Mouse (Mus musculus): ENCODE measurements around the gene Yipf6. TPM values are rescaled to one million over a fixed set of nuclear protein-coding genes. Genes with fewer than 3 reads are reported as not detected.

Gene Yipf6
- 19.1 and 24.6 TPM in 2 replicates for polyA plus RNA-seq (2016; fragmentation: Nextera tagmentation; extraction: Ambion mirVana)

DNA sequence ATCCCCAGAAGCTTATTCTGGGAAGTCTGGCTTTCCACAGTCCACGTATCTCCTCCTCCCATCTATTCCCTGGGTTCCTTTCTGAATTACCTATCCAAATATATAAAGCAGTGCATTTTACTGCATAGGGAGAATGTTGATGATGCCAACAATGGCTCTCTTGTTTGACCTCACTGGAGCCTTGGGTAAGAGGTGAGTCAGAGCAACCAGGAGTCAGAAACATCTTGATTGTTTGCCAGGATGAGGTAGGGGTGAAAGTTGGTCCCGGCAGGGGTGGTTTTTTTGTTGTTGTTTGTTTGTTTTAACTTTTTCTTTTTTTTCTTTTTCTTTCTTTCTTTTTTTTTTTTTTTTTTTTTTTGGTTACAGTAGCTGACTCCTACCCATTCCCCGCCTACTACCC, at the start of gene Yipf6:
Gene Yipf6 (plus strand): TSS at position 216 of the 400 bp plus-strand sequence.
- Histone ChIP-seq H3K27ac (peak within 1 kb of the TSS; percentile 89), H3K4me1 (no peaks in the 10 kb centered on the region), H3K36me3 (no peaks in the 10 kb centered on the region), H3K27me3 (ENCODE audit: insufficient read depth, poor library complexity, severe bottlenecking) (peaks cover 12% of the 10 kb centered on the region; the same call in 1 of the 2 replicates), H3K4me3 (peak within 1 kb of the TSS; percentile 68), H3K9me3 (no peaks in the 10 kb centered on the region)
- WGBS = 57% methylated on average over 3 of the region's 3 CpGs
- DNase-seq (ENCODE audit: low spot score) = no peak

GRCm38 (mm10) chrX:98890072-98890405, 46.1 kb upstream of the Yipf6 start:
- H3K27me3 ChIP-seq (ENCODE audit: insufficient read depth, poor library complexity, severe bottlenecking) = peaks cover 10% of the 10 kb centered on the region; the same call in 1 of the 2 replicates
- peak; percentile 75 for DNase-seq (ENCODE audit: low spot score)
- H3K27ac ChIP-seq = peak overlapping the region; percentile 82; the same call in 1 of the 2 replicates

GRCm38 (mm10) chrX:98890406-98891116, 45.6 kb upstream of the Yipf6 start, which contains the start of gene Ophn1:
Ophn1 (minus strand) TSS chrX:98891025.
- peak within 1 kb of the TSS; percentile 82 for H3K27ac ChIP-seq
- H3K4me3 ChIP-seq = peak within 1 kb of the TSS; percentile 64
- no peaks in the 10 kb centered on the region for H3K9me3 ChIP-seq
- peaks cover 10% of the 10 kb centered on the region; the same call in 1 of the 2 replicates for H3K27me3 ChIP-seq (ENCODE audit: insufficient read depth, poor library complexity, severe bottlenecking)
- peak; percentile 84 for DNase-seq (ENCODE audit: low spot score)
- H3K4me1 ChIP-seq = no peaks in the 10 kb centered on the region
- WGBS = 8% methylated on average over 46 of the region's 48 CpGs
- H3K36me3 ChIP-seq = no peaks in the 10 kb centered on the region

More at GRCm38 (mm10) chrX:98890072-98890405, 46.1 kb upstream of the Yipf6 start:
- Histone ChIP-seq H3K9me3 (no peaks in the 10 kb centered on the region), H3K4me3 (peak overlapping the region; percentile 64), H3K36me3 (no peaks in the 10 kb centered on the region), H3K4me1 (no peaks in the 10 kb centered on the region)
- 15% methylated on average over 14 of the region's 14 CpGs for WGBS

DNA sequence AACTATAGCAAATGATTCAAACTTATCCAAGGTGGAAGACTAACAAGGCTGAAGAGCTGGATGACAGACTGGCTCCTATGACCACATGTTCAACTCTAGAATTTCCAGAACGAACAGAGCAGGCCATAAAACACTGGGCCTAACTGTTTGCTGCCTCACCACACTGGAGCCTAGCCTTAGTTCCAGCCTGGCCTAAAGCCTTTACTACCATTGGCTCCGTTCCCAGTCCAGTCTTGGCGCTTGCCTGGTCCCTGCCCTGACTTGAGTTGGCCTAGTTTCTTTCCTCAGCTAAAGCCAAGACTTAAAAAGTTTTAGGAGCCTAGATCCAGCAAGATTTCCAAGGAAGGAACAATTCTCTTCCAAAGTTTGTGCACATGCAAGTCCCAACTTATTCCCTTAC, 37.8 kb upstream of the Yipf6 start:
- no peak overlapping the region for H3K27ac ChIP-seq
- H3K4me3 ChIP-seq = no peak overlapping the region
- H3K9me3 ChIP-seq = no peaks in the 10 kb centered on the region
- no peaks in the 10 kb centered on the region for H3K36me3 ChIP-seq
- no peaks in the 10 kb centered on the region for H3K27me3 ChIP-seq (ENCODE audit: insufficient read depth, poor library complexity, severe bottlenecking)
- H3K4me1 ChIP-seq = no peaks in the 10 kb centered on the region
- WGBS = 74% methylated on average over 3 of the region's 3 CpGs
- no peak for DNase-seq (ENCODE audit: low spot score)

DNA sequence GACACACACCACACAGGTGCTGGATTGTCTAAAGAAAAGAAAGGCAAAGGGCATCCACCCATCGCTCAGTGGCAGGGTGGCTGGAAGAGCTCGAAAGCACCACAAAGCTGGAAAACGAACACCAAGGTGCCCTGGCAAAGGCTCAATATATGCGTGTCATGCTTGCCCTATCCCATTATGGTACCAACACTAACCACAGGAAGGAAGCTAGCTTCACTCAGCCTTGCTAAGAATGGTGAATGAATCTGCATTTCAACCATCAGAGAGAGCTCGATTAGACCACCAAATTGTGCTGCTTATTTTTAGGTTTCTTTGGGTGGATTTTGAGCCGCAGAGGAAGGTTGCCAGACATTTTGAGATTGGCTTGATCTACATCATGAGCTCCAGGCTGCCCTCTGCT, 31.9 kb upstream of the Yipf6 start:
- WGBS = 79% methylated on average over 6 of the region's 6 CpGs
- no peak for DNase-seq (ENCODE audit: low spot score)
- Histone ChIP-seq H3K27ac (no peak overlapping the region), H3K27me3 (ENCODE audit: insufficient read depth, poor library complexity, severe bottlenecking) (no peaks in the 10 kb centered on the region), H3K4me3 (no peak overlapping the region), H3K36me3 (no peaks in the 10 kb centered on the region), H3K9me3 (no peaks in the 10 kb centered on the region), H3K4me1 (no peaks in the 10 kb centered on the region)

- Histone ChIP-seq H3K27me3 (ENCODE audit: insufficient read depth, poor library complexity, severe bottlenecking) (no peaks in the 10 kb centered on the region), H3K4me1 (no peaks in the 10 kb centered on the region), H3K4me3 (no peak overlapping the region), H3K27ac (no peak overlapping the region), H3K36me3 (no peaks in the 10 kb centered on the region), H3K9me3 (no peaks in the 10 kb centered on the region)
- no peak for DNase-seq (ENCODE audit: low spot score)
- WGBS = 44% methylated on average over 1 of the region's 1 CpGs
Measured at GRCm38 (mm10) chrX:98908910-98909309, 27.2 kb upstream of the Yipf6 start.

GRCm38 (mm10) chrX:98919423-98919822, 16.7 kb upstream of the Yipf6 start:
- Histone ChIP-seq H3K27me3 (ENCODE audit: insufficient read depth, poor library complexity, severe bottlenecking) (no peaks in the 10 kb centered on the region), H3K27ac (no peak overlapping the region), H3K4me3 (no peak overlapping the region), H3K4me1 (no peaks in the 10 kb centered on the region), H3K36me3 (no peaks in the 10 kb centered on the region), H3K9me3 (no peaks in the 10 kb centered on the region)
- no peak for DNase-seq (ENCODE audit: low spot score)
- 20% methylated on average over 6 of the region's 6 CpGs for WGBS

GRCm38 (mm10) chrX:98936707-98937554, 815 bp downstream of the Yipf6 start:
- H3K4me3 ChIP-seq = peak overlapping the region; percentile 68
- H3K27me3 ChIP-seq (ENCODE audit: insufficient read depth, poor library complexity, severe bottlenecking) = peaks cover 12% of the 10 kb centered on the region; the same call in 1 of the 2 replicates
- peak; percentile 96 for DNase-seq (ENCODE audit: low spot score)
- no peaks in the 10 kb centered on the region for H3K4me1 ChIP-seq
- H3K9me3 ChIP-seq = no peaks in the 10 kb centered on the region
- WGBS = 21% methylated on average over 66 of the region's 66 CpGs
- no peaks in the 10 kb centered on the region for H3K36me3 ChIP-seq
- peak overlapping the region; percentile 89 for H3K27ac ChIP-seq

- peaks cover 12% of the 10 kb centered on the region; the same call in 1 of the 2 replicates for H3K27me3 ChIP-seq (ENCODE audit: insufficient read depth, poor library complexity, severe bottlenecking)
- H3K4me1 ChIP-seq = no peaks in the 10 kb centered on the region
- H3K4me3 ChIP-seq = peak overlapping the region; percentile 68
- WGBS = 15% methylated on average over 57 of the region's 57 CpGs
- peak; percentile 95 for DNase-seq (ENCODE audit: low spot score)
- no peaks in the 10 kb centered on the region for H3K36me3 ChIP-seq
- peak overlapping the region; percentile 89 for H3K27ac ChIP-seq
- H3K9me3 ChIP-seq = no peaks in the 10 kb centered on the region
Measured at GRCm38 (mm10) chrX:98937555-98938294, 1.6 kb downstream of the Yipf6 start.

GRCm38 (mm10) chrX:98953941-98954340, 17.8 kb downstream of the Yipf6 start:
- Histone ChIP-seq H3K27ac (no peak overlapping the region), H3K9me3 (no peaks in the 10 kb centered on the region), H3K4me1 (no peaks in the 10 kb centered on the region), H3K4me3 (no peak overlapping the region), H3K27me3 (ENCODE audit: insufficient read depth, poor library complexity, severe bottlenecking) (no peaks in the 10 kb centered on the region), H3K36me3 (no peaks in the 10 kb centered on the region)
- 27% methylated on average over 5 of the region's 6 CpGs for WGBS
- DNase-seq (ENCODE audit: low spot score) = no peak

GRCm38 (mm10) chrX:98958287-98958686, 22.2 kb downstream of the Yipf6 start:
- H3K36me3 ChIP-seq = no peaks in the 10 kb centered on the region
- no peak for DNase-seq (ENCODE audit: low spot score)
- no peaks in the 10 kb centered on the region for H3K27me3 ChIP-seq (ENCODE audit: insufficient read depth, poor library complexity, severe bottlenecking)
- WGBS = 88% methylated on average over 9 of the region's 9 CpGs
- no peaks in the 10 kb centered on the region for H3K4me1 ChIP-seq
- no peak overlapping the region for H3K4me3 ChIP-seq
- no peaks in the 10 kb centered on the region for H3K9me3 ChIP-seq
- no peak overlapping the region for H3K27ac ChIP-seq

- no peaks in the 10 kb centered on the region for H3K36me3 ChIP-seq
- DNase-seq (ENCODE audit: low spot score) = no peak
- H3K9me3 ChIP-seq = no peaks in the 10 kb centered on the region
- H3K27me3 ChIP-seq (ENCODE audit: insufficient read depth, poor library complexity, severe bottlenecking) = no peaks in the 10 kb centered on the region
- WGBS = 71% methylated on average over 4 of the region's 4 CpGs
- H3K4me1 ChIP-seq = no peaks in the 10 kb centered on the region
- no peak overlapping the region for H3K27ac ChIP-seq
- no peak overlapping the region for H3K4me3 ChIP-seq
Measured at GRCm38 (mm10) chrX:98959050-98959449, 22.9 kb downstream of the Yipf6 start.

Measured in heart, embryonic 10.5 days (tissue).